Mouse (Mus musculus): ENCODE measurements at regions not wholly inside any gene's neighbourhood (a gene's known extent, or its start where the extent isn't known, plus 50 kb on each side); places are given as distances from the start of the nearest gene placed in this dataset.

GRCm38 (mm10) chr9:27242325-27242724 lies 56.7 kb upstream of the Igsf9b start:
- no peak for DNase-seq (ENCODE audit: low spot score)

- DNase-seq (ENCODE audit: low spot score), result no peak
Measured at GRCm38 (mm10) chr9:27240926-27241325, 58.1 kb upstream of the Igsf9b start.

GRCm38 (mm10) chr9:27240491-27240890 lies 58.5 kb upstream of the Igsf9b start:
- DNase-seq (ENCODE audit: low spot score), result no peak

- DNase-seq (ENCODE audit: low spot score), result no peak
Measured at GRCm38 (mm10) chr9:27232692-27233091, 66.3 kb upstream of the Igsf9b start.

GRCm38 (mm10) chr9:27227458-27227857 lies 71.5 kb upstream of the Igsf9b start:
- DNase-seq (ENCODE audit: low spot score), result no peak

GRCm38 (mm10) chr9:27221183-27221582 lies 66.0 kb upstream of the Jam3 start:
- DNase-seq (ENCODE audit: low spot score), result peak; percentile 47

- no peak for DNase-seq (ENCODE audit: low spot score)
Measured at GRCm38 (mm10) chr9:27216024-27216423, 60.8 kb upstream of the Jam3 start.

GRCm38 (mm10) chr9:27214023-27214422 lies 58.8 kb upstream of the Jam3 start:
- no peak for DNase-seq (ENCODE audit: low spot score)

- DNase-seq (ENCODE audit: low spot score), result no peak
Measured at GRCm38 (mm10) chr9:27208840-27209239, 53.6 kb upstream of the Jam3 start.
